15 mouse cellular contexts compared by ENCODE assay signal in genomic region chr11:112912875-112913274, GRCm38 (mm10).
"Had no signal": no experiment of that assay in that cellular context is flagged by ENCODE, and none has a peak within 500 bp of the region (broad histone marks: within the 10 kb centered on the region; RNA-seq: fewer than 3 reads in every experiment).

No protein-coding gene starts in this region.

- H3K27me3 ChIP-seq: neural tube, embryonic 13.5 days; neural tube, embryonic 15.5 days; stomach, embryonic 15.5 days had no signal

- DNase-seq: retina, postnatal 1 day; right cerebral cortex, adult 18-20 months; right cerebral cortex, postnatal 14 days; right cerebral cortex, postnatal 25 days; right cerebral cortex, postnatal 4 days; spleen, adult 18-20 months; thymus, adult 18-20 months; thymus, adult 2 months; thymus, postnatal 14 days; thymus, postnatal 25 days; thymus, postnatal 36 days; thymus, postnatal 4 days had no signal

- H3K36me3 ChIP-seq: neural tube, embryonic 13.5 days; neural tube, embryonic 15.5 days; stomach, embryonic 15.5 days had no signal

- H3K4me2 ChIP-seq: neural tube, embryonic 13.5 days; neural tube, embryonic 15.5 days; stomach, embryonic 15.5 days had no signal

- H3K4me3 ChIP-seq: neural tube, embryonic 13.5 days; neural tube, embryonic 15.5 days; stomach, embryonic 15.5 days had no signal
